Mouse (Mus musculus) testis, adult 2 months (tissue): ENCODE measurements around the gene Tgfbr2.

ENCODE experiments used
- CTCF ChIP-seq: fragments of 200-500 bp; IDR thresholded peaks from 2 replicates; pipeline ENCODE4 v1.5.1; 2012; ENCODE audit warnings: low read depth, mild to moderate bottlenecking, inconsistent platforms, low read length, moderate library complexity; ENCODE audit not compliant: control insufficient read depth, insufficient read depth, insufficient replicate concordance
- POLR2A ChIP-seq: fragments of 200-500 bp; IDR thresholded peaks from 2 replicates; pipeline ENCODE4 v1.6.1; 2012; ENCODE audit warnings: low read depth, mild to moderate bottlenecking, inconsistent platforms, low read length, moderate library complexity; ENCODE audit not compliant: control insufficient read depth

- TF ChIP-seq POLR2A: no peak
- no peak for TF ChIP-seq CTCF
These were observed 48.2 kb upstream of the Tgfbr2 start for GRCm38 (mm10) chr9:116223368-116223767.
